Mouse (Mus musculus): ENCODE measurements at regions not wholly inside any gene's neighbourhood (a gene's known extent, or its start where the extent isn't known, plus 50 kb on each side); places are given as distances from the start of the nearest gene placed in this dataset.
A peak's percentile ranks its signal among the peaks of the same experiment; 100 is the strongest.
"Not testable (repeated sequence)": the region's sequence is repeated elsewhere in the genome, so short reads cannot be mapped to it uniquely, and the experiment has no call there.

DNA sequence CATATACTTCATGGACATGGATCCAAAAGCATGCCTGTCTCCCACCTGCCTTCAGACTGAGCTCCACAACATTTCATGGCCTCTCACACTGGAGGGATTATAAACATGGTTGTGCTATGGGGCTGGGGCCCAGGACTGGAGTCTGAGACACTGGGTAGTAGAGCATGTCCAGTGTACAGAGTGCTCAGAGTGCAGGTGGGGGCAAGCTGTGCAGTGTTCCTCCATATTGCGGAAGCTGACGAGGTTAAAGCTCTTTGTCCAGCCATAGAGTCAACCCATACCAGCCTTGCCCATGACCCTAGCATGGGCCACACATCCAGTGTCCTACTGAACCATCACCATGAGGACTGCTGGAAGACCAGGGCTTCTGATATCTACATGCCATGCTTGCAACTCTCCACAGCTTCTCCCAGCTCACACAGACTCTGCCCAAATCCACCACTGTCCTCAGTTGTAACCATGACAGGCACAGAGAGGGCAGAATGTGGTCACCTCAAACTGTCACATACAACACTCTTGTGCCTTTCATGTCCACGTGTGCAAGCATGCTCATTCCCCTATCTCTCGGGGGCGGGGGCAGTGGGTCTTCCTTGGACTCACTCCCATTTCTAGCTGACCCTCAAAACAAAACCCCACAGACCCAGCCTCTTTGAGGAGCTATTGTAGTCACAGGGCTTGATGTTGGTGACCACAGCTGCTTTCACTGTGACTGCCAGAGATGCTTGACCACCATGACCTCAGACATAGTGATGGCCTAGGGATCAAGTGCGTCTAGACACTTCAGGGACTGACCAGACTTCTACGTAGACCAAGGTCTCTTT lies 55.9 kb downstream of the Tmem121 start:
- DNase-seq (ENCODE audit: low spot score in 2 of 2) = no peak

DNA sequence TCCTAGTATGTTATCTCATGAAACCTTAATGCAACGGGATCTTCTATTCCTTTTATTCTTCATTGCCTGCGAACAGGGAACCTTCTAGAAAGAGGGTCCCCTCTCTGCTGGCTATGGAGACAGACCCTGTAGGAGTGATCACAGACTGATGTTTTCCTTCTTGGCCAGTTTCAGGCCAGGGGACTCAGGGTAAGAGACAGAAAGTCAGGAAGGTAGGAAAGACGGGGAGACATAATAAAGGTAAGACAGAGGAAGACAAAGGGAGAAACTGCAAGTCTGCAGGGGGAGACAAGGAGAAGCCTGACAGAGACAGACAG lies 56.4 kb downstream of the Tmem121 start:
- DNase-seq (ENCODE audit: low spot score in 2 of 2) = no peak

DNA sequence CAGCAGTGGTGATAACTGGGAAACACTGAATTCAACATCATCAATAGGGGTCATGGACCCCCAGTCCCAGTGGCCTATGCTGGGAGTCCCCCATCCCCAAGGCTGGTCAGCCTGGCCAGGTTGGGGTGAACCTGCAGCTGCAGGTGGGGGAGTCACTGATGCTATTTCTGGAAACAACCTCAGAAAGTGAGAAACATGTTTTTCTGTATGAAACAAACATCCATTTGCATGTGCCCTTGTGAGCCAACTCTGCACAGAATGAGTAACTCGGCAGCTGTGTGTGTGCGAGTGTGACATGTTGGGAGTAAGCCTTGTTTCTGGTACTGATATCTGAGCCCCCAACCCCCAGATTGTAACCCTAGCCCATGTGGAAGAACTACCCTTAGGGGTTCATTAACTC lies 59.0 kb downstream of the Tmem121 start:
- no peak for DNase-seq (ENCODE audit: low spot score in 2 of 2)

DNA sequence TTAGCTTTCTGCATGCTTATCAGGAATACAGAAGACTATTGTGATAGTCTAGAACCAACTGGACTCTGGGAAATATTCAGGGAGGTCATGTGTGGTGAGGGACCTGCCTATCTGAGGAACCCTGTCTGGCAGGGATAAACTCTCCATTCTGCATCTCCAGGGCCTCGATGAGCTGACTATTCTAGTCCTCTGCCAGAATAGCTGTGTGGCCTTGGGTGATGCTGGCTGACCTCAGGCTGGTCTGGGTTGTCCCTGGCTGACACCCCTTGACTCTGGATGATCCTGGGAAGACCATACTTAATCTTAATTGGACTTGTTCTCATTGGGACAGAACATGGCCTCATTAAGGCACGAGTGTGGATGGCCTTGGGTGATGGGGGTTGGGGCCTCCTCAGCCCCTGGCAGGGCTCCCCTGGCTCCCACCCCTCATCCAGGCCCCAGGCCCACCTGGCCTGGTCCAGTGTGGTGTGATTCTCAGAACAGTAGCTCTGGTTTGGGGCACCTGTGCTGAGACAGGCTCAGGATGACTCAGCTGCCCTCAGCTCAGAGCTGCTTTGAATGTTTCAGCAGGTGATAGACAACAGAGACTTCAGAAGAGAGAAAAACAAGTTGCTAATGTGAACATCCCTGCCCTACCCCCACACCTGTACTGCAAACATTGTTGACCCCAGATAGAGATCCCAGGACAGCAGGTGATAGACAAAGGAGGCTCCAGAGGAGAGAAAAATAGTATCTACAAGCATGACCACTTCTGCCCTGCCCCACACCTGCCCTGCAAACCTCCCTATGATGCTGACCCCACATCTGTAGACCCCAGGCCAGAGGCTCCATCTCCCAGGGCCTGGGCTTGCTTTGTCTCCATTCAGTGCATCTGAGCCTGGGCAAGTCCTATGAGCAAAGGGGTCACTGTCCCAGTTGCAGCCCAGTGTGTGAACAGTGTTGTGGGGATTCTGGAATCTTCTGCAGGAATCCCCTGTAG lies 68.0 kb downstream of the Tmem121 start:
- not testable (repeated sequence) for DNase-seq (ENCODE audit: low spot score in 2 of 2)

DNA sequence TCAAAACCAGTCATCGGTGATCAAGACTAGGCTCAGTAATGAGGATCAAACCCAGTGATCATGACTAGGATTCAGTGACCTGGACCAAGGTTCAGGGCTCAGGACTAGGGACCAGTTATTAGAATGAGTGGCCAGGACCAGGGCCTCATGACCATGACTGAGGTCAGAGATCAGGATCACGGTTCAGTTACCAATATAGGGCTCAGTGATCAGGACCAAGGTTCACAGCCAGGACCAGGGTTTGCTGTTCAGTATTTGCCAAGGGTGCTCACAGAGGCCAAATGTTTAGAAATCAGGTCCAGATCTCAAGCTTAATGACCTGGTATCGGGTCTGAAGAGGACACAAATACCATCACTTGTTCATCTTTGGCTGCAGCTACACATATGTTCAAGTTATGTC lies 69.6 kb downstream of the Tmem121 start:
- DNase-seq (ENCODE audit: low spot score in 2 of 2) = no peak

DNA sequence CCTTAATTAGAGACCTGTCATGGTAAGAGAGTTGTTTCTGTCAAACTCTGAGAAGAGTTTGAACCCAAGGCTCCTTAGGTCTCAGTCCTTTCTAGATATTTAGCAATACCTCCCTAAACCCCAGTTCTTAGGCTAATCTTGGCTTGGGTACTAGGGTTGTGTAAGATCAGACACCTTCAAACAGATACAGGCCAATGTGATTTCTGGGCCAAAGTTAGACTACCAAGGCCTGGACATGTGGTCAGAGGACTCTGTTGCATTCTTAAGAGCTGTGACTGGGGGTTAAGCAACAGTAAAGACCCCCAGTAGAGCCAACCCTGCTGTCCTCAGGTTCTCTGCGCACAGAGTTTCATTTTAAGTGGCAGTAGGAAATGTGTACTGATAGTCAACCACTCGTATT lies 70.9 kb downstream of the Tmem121 start:
- no peak for DNase-seq (ENCODE audit: low spot score in 2 of 2)

DNA sequence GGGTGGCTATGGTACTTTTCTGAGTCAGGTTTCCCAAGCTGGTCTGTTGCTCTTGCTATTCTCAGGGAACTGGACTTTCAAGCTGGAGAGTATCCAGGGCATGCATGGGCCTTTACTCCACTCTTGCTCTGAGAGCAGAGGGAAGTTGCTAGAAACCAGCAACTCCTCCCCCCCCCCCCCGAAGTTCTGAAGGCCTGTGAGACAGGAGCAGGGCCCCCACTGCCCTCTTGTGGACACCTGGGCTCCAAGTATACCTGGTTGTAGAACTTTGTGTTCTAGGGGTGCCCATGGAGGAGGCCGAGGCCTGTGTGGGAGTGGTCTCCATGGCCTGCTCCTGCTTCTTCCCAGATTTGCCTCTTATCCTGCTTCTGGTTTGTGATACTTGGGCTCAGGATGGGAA lies 71.5 kb downstream of the Tmem121 start:
- no peak for DNase-seq (ENCODE audit: low spot score in 2 of 2)

DNA sequence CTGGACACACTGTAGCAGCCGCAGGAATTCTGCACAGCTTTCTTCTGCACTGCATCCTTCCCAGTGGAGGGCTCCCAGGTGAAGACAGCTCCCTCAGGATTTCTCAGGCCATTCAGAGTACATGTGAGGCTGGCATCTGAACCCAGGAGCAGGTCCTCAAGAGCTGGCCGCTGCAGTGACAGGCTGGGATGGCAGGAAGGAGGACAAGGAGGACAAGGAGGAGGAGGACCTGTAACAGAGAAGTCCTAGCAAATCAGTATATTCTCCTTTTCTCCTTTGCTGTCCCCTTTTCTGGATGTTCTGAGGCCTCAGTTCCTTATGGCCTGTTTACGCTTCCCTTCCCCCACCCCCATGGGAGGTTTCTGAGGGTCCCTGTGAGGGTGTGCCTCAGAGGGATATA lies 73.7 kb downstream of the Tmem121 start:
- DNase-seq (ENCODE audit: low spot score in 2 of 2) = no peak

DNA sequence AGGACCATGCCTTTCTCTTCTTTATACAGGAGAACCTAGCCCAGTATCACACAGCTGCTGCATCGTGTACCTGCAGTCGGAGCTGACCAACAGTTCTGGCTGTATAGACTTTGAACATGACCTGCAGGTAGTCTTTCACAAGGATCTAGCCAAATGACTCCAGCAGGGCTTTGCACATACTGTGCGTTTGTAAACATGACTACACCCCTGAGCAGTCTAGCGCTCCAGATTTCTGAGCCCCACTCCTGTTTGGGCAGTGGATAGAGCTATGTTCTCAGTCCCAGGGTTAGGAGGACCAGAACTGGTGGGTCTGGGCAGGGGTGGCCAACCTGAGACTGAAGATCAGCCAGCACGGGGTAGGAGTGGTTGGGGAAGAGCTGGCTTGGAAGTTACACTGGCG lies 74.6 kb downstream of the Tmem121 start:
- DNase-seq (ENCODE audit: low spot score in 2 of 2) = no peak

DNA sequence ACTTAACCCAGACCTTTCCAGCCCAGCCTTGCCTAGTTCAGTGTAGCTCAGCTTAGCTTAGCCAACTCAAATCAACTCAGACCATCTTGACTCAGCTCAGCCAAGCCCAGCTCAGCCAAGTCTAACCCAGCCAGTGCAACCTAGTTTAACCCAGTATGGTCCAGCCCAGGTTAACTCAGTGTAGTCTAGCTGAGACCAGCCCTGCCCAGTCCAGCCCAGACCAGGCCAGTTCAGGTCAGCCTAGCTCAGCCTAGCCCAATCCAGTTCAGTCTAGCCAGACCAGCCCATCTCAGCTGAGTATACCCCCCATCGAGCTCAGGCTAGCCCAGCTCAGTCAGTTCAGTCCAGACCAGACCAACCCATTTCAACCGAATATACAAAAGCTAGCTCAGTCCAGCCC lies 90.2 kb downstream of the Tmem121 start:
- DNase-seq (ENCODE audit: low spot score in 2 of 2) = no peak

DNA sequence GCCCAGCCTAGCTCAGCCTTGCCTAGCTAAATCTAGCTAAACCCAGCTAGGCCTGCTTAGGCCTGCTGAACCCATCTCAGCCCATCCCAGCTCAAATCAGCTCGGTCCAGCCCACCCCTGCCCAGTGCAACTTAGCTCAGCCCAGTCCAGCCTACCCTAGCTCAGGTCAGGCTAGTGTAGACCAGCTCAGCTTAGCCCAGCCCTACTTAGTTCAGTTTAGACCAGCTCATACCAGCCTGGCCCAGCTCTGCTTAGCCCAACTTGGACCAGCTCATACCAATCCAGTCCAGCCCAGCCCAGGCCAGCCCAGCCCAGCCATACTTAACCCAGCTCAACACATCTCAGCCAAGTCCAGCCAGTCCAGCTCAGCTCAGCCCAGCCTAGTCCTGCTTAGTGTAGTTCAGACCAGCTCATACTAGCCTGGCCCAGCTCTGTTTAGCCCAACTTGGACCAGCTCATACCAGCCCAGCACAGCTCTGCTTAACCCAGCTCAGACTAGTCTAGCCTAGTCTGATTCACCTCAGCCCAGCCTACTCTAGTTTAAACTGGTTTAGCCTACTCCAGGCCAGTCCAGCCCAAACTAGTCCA lies 90.7 kb downstream of the Tmem121 start:
- DNase-seq (ENCODE audit: low spot score in 2 of 2) = no peak

DNA sequence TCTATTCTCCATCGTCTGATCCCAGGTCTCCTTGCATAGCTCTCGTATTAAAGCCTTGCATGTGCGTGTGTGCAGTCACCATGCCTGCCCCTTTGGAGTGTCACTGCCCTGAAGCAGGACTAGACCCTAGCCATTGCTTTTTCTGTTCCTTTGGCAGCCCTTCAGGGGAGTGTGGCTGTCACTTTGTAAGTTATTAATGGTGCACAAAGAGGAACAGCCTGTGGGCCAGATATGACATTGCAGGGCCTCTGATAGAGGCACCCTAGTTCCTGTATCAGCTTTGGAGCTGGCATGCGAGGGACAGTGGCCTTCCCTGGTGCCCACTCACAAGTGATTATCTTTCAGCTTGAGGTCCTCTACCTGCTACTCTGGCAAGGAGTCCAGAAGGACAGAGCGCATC lies 92.0 kb downstream of the Tmem121 start:
- no peak for DNase-seq (ENCODE audit: low spot score in 2 of 2)

DNA sequence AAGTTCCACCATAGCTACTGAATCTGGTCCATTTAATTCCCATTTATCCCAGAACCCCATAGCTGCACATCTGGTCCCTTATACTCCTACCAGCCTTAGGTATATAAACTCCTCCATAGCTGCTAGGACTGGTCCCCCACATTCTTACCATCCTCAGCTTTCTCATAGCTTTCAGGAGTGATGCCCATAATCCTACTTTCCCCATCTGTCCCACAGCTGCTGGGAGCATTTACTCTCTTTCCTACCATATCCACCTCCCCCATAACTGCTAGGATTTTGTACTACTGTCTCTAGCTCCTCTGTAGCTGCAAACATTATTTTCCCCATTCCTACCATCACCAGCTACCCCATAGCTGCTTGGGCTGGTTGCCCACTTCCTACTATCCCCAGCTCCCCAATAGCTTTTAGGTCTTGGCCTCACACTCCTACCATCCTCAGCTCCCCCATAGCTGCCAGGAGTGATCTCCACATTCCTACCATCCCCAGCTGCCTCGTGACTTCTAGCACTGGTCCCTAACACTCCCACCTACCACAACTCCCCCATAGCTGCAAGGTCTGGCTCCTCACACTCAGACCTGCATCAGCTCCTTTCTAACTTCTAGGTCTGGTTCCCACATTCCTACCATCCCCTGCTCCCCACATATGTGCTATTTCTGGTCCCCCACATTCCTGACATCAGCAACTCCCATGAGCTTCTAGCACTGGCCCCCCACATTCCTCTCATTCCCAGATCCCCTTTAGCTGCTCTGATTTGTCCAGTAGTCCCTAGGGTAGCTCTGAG lies 106.5 kb downstream of the Tmem121 start:
- no peak for DNase-seq (ENCODE audit: low spot score in 2 of 2)

DNA sequence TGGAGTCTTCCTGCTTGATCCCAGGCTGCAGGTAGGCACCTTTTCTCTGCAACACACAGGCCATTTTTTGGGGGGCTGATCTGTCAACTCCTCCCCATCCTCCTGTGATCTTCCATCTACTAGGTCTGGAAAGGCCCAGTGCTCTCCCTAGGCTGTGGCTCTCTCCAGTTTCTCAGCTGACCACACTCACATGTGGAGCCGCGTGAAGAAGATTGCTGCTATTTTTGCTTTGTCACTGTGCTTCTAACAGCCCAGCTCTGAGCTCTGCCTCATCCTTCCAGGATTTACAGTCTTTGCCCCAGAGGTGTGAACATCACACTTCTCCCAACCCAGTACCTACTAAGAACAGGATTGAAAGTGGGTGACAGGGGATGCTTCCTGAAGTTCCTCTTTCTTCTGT lies 110.2 kb downstream of the Tmem121 start:
- no peak for DNase-seq (ENCODE audit: low spot score in 2 of 2)

DNA sequence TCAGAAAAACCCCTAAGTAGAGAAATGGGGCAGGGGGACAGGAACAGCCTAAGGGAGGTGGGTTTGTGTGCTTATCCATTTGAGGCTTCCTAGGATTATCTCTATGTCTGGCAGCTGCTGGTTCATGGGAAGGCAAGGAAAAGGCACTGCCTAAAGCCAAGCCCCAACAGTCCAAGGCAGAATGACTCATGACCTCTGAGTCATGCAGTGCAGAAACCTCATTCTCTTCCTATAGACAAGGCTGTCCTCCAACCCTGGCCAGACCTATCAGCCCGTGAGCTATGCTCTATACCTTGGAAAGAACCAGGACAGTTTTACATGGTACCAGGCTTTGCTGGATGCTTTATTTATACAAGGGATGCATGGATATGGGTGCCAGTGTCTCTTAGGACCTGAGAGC lies 120.2 kb downstream of the Tmem121 start:
- DNase-seq (ENCODE audit: low spot score in 2 of 2) = no peak

DNA sequence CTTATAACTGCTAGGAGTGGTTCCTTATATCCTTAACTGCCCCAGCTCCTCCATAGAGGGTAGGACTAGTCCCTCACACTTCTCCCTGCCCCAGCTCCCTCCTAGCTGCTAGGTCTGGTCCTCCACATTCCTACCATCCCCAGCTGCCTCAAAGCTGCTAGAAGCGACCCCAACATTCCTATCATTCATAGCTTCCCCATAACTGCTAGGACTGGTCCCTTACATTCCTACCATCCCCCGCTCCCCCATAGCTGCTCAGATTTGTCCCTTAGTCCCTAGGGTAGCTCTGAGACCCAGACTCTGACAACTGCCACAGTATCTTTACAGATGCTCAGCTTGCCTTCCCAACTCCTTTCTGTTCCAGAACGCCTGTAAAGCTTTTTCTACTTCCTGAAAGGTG lies 127.6 kb downstream of the Tmem121 start:
- DNase-seq (ENCODE audit: low spot score in 2 of 2) = no peak

DNA sequence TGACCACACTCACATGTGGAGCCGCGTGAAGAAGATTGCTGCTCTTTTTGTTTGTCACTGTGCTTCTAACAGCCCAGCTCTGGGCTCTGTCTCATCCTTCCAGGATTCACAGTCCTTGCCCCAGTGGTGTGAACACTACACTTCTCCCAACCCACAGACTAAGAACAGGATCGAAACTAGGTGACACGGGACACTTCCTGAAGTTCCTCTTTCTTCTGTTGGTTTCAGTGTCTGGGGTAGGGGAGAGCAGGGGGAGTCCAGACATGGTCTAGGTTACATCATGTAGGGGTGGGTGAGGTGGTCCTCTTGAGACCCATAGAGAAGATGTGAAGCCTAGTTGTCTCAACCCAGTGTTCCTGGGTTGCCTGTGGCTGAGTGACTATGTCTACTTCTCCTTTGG lies 128.9 kb downstream of the Tmem121 start:
- DNase-seq (ENCODE audit: low spot score in 2 of 2) = no peak

DNA sequence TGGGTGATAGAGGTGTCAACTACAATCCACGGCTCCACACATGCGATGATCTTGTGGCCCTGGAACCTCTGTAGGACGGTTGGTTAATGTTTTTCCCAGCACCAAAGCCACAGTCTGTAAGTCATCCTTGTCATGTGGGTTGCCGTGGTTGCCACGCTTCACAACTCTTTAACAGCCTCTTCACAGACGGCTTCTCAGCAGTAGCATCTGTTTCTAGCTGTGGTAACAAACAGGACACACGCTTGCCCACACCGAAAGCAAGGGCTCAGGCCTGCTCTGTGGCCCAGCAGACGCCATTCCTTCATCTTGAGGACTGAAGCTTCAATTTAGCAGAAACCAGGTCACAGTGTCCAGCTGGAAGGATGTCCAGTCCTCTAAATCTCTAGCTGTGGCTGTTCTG lies 135.4 kb downstream of the Tmem121 start:
- peak in 1 of 2 experiments; percentile 1 for DNase-seq (ENCODE audit: low spot score in 2 of 2)

DNA sequence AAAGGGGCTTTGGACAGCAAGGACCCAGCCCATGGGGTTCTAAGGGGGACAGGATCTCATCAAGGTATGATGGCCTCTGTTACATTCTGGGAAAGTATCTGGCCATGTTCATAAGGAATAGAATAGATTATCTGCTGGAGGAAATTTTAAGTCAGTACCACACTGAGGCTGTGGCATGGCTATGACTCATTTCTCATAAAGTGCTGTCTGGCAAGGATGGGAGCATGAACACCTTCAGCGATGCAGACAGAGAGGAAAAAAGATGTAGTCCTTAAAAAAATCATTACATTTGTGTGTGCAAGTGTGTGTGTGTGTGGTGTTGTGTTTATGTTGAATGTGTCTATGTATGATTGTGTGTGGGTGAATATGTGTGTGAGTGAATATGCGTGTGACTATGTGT lies 136.4 kb downstream of the Tmem121 start:
- no peak for DNase-seq (ENCODE audit: low spot score in 2 of 2)

DNA sequence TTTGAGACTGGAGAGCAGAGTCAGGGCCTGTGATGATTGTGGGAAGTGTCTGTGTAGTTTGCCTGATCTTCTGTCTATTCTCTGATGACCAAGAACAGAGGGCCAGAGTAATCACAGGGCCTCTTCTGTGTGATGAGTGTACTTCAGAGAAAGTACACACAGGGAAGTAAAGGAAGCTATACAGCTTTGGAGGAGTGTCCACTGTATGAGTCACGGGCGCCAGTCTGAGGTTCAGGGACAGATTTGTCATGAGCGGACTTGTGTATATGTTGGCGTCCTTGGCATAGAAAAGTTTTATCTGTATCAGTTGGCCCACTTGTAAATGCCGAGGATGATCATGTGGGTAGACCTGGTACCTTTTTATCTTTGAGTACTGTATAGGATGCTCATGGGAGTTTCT lies 142.1 kb downstream of the Tmem121 start:
- no peak for DNase-seq (ENCODE audit: low spot score in 2 of 2)

DNA sequence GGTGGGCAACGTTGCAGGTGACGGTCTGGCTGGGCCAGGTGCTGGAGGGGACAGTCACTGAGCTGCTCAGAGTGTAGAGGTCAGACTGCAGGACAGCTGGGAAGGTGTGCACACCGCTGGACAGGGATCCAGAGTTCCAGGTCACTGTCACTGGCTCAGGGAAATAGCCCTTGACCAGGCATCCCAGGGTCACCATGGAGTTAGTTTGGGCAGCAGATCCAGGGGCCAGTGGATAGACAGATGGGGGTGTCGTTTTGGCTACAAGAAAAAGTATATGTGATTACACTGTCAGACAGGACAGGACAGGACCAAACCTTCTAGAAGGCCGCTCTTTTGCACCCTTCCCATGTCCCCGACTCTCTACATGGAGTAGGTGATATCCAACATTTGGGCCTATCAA lies 144.5 kb downstream of the Tmem121 start:
- DNase-seq (ENCODE audit: low spot score in 2 of 2) = no peak

Data from layer of hippocampus, adult 18-20 months (tissue).